Comparison of ENCODE assay signal across 10 mouse cellular contexts in genomic region chr3:51031821-51032220, GRCm38 (mm10).
DNase-seq lines count a peak whose midpoint lies in the region; ATAC-seq lines count a peak whose summit lies in the region.
"Had no signal": no experiment of that assay in that cellular context is flagged by ENCODE, and none has a peak within 500 bp of the region (broad histone marks: within the 10 kb centered on the region; RNA-seq: fewer than 3 reads in every experiment).

No protein-coding gene starts in this region.

- H3K4me3 ChIP-seq in liver, embryonic 12.5 days: no peak overlapping the region
- H3K4me3 ChIP-seq: heart, embryonic 13.5 days had no signal

- 65% methylated on average over 8 of the region's 8 CpGs for WGBS in liver, embryonic 12.5 days (ENCODE audit: insufficient replicate concordance)

- no peak for ATAC-seq in liver, embryonic 12.5 days

- H3K9ac ChIP-seq in liver, embryonic 12.5 days: no peak overlapping the region
- H3K9ac ChIP-seq: heart, embryonic 13.5 days had no signal

- peak; percentile 17 for DNase-seq in heart, postnatal 4 days
- DNase-seq in heart, adult 8-10 months (ENCODE audit: low spot score): no peak
- DNase-seq in embryo, embryonic 10.5 days (ENCODE audit: low spot score): peak; percentile 65
- DNase-seq in gastrocnemius, adult 8-10 months (ENCODE audit: low spot score in 2 of 2): peak; percentile 3 to 15
- peak; percentile 65 for DNase-seq in lung, postnatal 14 days
- DNase-seq in left cerebral cortex, adult 18-20 months (ENCODE audit: low spot score in 2 of 2): no peak
- DNase-seq in frontal cortex, postnatal 14 days (ENCODE audit: low spot score in 2 of 2): no peak
- DNase-seq: adrenal gland, postnatal 10 days had no signal

- no peak overlapping the region for H3K4me2 ChIP-seq in liver, embryonic 12.5 days
- H3K4me2 ChIP-seq: heart, embryonic 13.5 days had no signal

- H3K27me3 ChIP-seq in liver, embryonic 12.5 days (replicated peaks): no peaks in the 10 kb centered on the region
- H3K27me3 ChIP-seq: heart, embryonic 13.5 days had no signal

- no peaks in the 10 kb centered on the region for H3K9me3 ChIP-seq in liver, embryonic 12.5 days (replicated peaks)
- H3K9me3 ChIP-seq: heart, embryonic 13.5 days had no signal

- no peaks in the 10 kb centered on the region for H3K4me1 ChIP-seq in liver, embryonic 12.5 days
- H3K4me1 ChIP-seq: heart, embryonic 13.5 days had no signal

- no peak overlapping the region for H3K27ac ChIP-seq in liver, embryonic 12.5 days
- H3K27ac ChIP-seq: heart, embryonic 13.5 days had no signal

- no peaks in the 10 kb centered on the region for H3K36me3 ChIP-seq in liver, embryonic 12.5 days
- H3K36me3 ChIP-seq: heart, embryonic 13.5 days had no signal

Comparison
In these comparisons a context has a peak if more than half of its experiments do, and no peak if none do; other contexts are left out.
1. DNase-seq: peak in heart, postnatal 4 days (single experiment), embryo, embryonic 10.5 days (single experiment), gastrocnemius, adult 8-10 months (2 of 2) and lung, postnatal 14 days (single experiment); none in heart, adult 8-10 months (single experiment), left cerebral cortex, adult 18-20 months (0 of 2) and frontal cortex, postnatal 14 days (0 of 2).